Mouse (Mus musculus) kidney, adult 18-20 months (tissue): ENCODE data around the gene Otogl.

Source experiments
- DNase-seq: peaks from one replicate; pipeline ENCODE4 v3.0.0; 2021

Otogl gene

GRCm38 (mm10) chr10:107905274-107906034 is 6.5 kb downstream of the Otogl start:
- DNase-seq = no peak

DNA sequence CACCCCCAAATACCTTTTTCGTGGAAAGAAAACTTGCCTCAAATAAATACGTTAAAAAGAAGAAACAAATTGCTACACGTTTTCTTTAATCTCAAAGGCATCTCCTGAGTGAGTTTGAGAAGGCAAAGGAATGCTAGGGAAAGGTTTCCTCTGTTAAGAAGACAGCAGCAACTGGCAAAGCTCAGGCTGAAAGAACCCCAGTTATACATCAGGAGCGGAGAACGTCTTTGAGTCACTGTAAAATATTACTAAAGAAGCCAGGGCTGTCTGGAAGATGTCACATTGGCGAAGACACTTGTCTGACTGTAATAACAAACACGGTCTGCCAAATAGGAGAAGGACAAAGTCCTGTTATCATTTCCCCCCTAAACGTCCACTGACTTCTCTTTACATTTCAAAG is 10.0 kb downstream of the Otogl start:
- no peak for DNase-seq

DNA sequence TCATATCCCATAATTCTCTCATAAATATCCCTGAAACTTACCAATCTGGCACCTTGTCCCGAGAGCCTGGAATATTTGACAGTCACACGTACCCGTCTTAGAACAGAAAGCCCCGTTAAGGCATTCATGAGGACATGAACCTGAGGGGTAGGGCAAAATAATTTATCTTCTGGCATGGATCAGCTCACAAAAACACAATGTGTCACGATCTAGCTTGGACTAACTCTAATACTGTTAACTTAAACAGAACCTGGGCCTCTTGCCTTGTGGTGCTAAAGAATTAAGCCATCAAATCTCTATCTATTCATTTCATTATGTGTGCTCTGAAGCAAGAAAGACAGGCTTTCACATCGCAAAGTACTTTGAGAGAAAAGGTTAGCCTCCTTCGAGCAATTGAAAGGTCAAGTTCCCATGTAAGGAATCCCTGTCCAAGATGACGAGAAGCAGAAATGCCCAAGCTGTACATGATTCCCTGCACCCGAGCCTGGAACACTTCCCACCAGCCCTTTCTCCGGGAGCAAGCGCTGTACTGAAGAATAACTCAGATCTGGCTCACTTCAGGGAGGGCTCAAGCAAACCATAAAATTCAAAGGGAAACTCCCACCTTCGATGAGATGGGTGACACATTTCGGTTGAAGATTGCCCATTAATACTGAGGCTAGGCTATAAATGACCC is 10.6 kb downstream of the Otogl start:
- DNase-seq = no peak

DNA sequence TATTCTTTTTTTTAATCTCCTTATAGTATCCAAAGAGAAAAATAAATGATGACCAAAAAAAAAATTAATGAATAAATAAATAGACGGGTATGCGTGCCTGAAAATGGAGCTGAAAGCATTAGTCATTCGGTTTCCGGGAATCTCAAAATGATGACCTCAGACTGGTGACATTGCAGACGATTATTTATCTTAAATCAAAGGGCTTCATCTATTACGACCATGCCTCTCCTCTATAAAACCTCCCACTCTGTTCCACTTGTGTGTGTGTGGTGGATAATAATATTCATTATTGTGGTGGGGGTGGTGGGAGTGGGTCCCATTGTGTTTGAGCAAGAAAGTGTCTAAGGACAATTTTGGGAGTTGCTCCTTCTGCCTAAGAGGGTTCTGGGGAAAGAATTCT is 12.0 kb downstream of the Otogl start:
- DNase-seq = no peak

GRCm38 (mm10) chr10:107896158-107896557 is 15.8 kb downstream of the Otogl start:
- DNase-seq = no peak

DNA sequence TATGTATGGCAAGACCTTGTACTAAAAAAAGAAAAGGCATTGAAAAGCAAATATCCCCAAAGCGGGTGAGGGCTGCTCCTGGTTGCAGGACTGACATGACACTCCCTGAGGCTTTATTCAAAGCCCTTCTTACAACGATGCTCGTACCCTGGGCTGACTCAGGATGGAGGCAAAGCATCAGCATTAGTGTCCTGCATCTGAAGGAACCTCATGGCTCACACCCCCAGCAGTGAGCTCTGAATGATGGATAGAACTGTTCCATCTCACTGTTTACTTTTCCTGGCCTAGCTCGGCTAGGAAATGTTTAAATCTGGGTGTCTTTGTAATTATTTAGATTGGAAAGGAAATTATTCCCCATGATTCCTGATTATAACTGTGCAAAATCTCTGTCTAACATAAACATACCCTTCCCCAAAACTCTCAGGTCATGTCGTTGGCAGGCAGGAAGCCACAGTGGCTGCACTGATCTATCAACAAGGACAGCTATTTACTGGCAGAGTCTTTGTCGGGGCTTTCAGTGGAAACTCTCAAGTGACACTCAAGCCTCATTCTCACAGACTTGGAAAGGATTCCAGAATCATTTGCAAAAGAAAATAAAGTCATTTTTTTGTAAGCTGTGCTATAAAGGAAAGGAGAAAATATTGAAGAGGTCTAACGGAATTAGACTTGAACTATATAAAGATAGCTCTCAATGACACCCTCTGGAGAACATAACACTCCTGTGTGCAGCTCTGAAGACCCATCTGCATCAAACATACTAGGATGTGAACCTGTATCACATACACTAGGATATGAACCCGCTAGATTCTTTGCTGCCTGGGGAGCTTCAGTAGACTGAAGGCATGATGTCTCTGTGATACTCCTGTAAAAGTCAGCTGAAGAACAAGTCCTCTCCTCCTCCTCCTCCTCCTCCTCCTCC is 17.0 kb downstream of the Otogl start:
- no peak for DNase-seq

DNA sequence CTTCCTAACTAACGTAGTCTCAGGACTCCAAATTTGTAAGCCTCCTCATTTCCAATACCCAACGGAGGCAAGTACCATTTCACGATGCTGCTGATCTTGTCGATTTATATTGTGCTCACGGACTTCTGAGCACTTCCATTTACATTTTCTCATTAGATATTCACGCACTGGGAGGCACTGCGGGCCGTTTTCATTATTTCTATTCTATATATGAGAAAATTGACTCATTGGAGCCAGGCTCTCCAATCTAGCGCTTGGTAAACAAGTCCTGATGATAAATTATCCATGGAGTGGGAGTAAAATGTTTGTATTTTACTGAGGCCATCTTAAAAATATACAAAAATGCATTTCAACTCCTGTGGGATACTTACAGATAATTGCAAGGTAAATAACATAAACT is 21.5 kb downstream of the Otogl start:
- no peak for DNase-seq

DNA sequence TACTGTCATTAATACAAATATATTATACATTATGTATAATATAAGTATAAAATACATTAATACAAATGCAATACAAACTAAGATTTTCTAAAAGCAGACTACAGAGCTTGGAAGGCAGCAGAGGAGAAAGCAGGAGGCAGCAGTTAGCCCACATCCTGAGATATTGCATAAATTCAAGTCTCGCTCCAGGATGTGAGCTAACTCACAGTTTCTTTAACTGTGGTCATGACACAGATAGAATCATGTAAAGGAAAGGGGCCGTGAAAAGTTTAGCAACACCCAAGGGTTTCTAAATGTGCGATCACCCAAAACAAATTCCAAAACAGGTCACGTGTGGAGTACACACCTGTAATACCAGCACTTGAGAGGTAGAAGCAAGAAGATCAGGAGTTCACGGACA is 39.4 kb downstream of the Otogl start:
- no peak for DNase-seq

- DNase-seq = no peak
These were observed 39.8 kb downstream of the Otogl start for GRCm38 (mm10) chr10:107872109-107872508.

DNA sequence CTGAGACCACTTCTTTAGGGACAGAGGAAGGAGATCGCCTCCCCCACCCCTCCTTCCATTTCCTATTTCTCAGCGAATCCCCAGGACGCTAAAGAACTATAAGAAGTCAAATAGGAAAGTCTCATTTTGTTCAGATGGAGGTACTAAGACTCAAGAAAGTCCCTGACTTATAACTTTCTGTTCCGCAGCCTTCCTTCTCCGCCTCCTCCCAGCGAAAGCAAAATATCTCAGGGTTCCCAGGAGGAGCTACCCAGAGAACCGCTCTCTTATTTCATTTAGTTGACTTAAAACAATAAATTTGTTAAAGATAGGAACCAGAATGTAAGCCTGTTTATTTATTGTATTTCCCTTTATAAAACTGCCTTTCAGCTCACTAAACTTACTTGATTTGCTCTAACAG is 41.4 kb downstream of the Otogl start:
- no peak for DNase-seq

DNA sequence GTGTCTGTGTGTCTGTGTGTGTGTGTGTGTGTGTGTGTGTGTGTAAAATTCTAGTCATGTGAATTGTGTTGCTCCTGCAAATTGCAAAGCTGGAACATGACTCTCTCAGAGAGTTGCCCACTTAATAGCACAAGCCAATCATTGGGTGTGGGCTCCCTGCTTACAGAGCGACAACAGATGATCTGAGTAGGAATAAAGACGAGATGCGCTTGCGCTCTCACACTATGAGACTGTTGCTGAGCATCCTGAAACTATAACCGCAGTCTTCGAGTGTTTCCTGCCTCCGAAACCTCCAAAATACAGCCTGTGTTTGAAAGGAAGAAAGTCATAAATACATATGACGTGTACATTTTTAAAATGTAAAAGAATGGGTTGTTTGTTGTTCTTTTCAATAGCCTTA is 43.0 kb downstream of the Otogl start:
- no peak for DNase-seq

DNA sequence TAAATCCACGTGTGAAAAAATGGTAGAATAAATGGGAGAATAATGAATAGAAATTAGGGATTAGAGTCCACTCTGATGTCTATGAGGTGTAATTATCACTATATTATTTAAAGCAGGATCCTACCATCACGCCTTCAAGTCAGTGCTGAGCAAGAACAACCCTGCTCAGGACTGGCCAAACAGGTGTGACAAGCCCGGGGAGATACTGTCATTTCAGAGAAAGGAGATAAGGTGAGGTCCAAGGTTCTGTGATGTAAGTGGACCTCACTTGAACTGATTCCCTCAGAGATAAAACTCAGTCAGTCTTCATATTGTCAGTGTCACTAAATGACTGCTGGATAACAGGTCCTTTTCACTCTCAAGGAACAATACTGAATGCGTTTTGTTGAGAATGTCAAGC is 44.5 kb downstream of the Otogl start:
- DNase-seq = no peak

DNA sequence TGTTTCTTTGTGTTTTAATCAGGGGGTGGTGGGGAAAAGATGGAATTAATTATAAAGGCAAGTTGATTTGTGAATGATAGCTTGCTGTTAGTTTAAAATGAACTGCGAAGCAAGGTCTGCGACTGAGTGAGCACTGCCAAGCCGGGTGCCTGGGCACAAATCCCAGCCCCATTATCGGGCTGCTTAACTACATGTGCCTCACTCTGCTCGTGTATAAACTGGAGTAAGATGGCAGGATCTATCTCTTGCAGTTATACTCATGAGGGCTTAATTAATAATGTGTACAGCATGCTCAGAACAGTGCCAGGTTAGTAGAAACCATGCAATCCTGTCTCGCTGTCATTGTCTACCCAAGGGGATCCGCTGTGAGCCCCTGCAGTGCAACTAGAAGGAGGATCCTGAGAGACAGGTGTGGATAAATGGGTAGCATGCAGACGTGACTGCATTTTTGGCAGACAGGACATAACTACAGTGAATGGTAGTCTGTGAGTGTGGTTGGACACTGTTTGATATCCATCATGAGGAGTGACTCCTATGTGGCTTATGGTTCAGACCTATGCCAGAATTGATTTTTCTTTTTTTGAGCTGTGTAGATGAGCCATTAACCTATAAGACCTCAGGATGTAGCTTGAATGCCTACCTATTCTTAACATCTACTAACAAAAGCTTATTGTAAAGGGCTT is 51.6 kb downstream of the Otogl start:
- no peak for DNase-seq

DNA sequence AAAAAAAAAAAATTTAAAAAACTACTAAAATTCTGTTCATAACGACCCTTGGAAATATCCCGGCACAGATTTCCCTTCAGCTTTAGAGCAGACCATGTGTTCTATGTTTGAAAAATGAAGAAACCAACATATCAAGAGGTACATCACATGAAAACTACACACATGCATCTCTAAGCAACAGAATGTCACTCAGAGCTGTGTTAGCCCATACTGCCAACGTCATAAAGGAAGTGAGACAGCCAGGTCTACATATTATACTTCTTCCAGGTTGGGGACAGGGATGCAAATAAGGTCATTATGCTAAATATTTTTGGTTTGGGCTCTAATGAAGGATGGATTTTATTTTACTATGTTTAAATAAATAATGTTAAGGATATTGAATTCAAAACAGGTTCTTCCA is 52.7 kb downstream of the Otogl start:
- no peak for DNase-seq

- peak; percentile 9 for DNase-seq
These were observed 53.2 kb downstream of the Otogl start for GRCm38 (mm10) chr10:107858684-107859083.

DNA sequence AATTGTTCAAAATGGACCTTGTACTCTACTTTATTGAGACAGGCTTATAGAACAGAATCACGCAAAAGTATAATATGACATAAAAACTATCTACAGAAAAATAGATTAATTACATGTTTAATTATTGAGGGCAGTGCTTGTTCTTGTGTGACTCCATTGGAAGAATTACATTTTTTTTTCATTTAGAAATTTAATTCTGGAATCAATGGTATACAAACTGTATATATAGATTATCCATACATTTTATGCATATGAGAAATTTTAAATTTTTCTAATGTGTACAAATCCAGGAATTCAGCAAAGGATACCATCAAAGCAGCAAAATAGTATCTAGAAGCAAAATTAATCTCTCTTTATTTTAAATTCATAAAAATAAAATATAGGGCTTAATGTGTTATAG is 67.0 kb downstream of the Otogl start:
- DNase-seq = no peak

DNA sequence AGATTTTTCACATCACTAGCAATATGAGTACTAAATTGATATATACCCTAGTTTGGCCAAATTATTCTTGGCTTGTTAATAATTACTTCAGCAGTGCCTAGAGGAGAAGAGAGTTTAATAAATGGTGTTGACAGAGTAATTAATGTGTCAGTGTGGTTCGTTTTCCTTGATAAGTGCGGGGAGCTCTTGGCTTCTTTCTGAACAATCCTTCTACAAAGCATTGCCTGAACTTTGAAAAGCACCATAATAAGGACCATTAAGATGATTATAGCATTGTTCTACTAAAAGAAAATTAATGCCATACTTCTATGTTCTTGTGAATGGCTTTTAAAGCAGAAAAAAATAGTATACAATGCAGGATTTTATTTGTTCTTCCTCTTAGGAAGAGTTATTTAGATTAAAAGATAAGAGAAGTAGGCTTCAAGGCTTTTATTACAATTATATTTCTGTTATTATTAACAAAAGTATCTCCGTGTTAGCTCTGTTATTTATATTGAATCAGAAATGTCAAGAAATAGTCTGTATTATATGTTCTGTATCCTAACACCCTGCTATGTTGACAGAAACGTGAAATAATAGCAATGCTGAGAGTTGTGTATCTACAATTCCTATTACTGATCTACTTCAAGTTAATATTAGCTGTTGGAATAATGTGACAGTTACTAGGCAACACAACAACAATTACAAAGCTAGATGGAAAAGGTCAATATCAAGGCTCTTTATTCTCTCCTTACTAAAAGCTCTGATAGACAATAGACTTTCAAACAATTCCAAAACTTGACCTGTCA is 77.3 kb downstream of the Otogl start:
- DNase-seq = no peak

- no peak for DNase-seq
These were observed 82.8 kb downstream of the Otogl start for GRCm38 (mm10) chr10:107829151-107829550.

GRCm38 (mm10) chr10:107813814-107814483 is 98.0 kb downstream of the Otogl start:
- no peak for DNase-seq

DNA sequence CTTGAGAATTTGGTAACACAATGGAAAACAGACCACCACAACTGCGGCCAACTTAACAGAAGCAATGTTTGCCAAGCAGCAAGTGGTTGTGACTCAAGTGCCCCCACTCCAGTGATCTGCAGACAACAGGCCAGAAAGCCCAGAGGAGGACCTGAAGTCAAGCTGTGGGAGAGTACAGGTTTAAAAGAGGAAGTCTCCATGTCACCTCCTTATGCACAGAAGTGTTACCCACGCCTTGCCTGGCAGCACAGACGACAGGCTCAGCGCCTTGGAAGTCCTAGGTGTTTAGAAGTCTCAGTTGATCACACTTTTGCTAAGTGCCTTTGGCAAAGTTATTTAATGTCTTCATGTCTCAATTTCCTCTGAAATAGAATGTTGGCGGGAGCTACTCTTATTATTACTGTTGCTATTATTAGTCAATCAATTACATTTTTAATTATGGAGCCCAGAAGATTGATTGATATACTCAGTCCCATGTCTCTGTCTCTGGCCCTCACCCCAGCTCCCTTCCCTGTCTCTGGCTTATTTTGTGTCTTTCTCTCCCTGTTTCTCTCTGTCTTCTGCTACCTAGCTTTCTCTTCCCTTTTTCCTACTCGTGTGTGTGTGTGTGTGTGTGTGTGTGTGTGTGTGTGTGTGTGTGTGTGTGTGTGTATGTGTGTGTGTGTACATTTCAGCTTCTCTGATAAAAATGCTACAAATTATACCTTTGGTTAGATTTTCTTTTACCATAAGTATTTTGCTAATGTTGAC is 101.1 kb downstream of the Otogl start:
- DNase-seq = no peak

- no peak for DNase-seq
These were observed 106.7 kb downstream of the Otogl start for GRCm38 (mm10) chr10:107805203-107805602.
